Mouse (Mus musculus): ENCODE measurements around the gene Tmem243. TPM values are rescaled to one million over a fixed set of nuclear protein-coding genes. Genes with fewer than 3 reads are reported as not detected.

Gene Tmem243
- total RNA-seq (2022) = 10 to 100 TPM; 25.5 to 38.9 (median 31.9) TPM

DNA sequence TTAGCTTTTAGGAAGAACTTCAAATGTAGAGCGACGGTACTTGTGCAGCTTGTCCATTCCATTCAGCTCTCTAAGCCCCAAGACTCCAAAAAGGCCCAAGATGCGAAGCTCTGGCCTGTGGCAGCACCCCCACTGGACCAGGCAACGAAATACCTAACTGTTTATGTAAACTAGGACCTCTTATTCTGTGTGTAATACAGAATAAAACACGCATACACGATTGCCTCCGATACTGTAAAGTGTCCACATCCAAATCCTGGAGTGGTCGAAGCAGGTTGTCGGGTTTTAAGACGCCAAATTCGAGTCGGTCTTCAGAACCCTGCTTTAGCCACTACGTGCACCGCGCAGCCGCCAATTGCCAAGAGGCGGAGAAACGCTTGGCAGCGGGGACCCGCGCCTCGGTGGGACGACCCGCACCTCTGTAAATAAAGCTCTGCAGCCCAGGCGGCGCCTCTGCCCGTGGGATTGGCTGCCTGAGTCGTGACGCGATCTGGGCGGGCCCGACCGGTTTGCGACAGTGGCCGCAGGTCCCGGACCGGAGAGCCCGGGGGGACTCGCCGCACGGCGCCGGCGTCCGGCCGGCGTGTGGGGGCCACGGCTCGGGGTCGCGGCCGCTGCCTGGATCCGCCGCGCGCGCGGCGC lies at the start of gene Tmem243:
Gene Tmem243 (plus strand): TSS at position 462 of the 642 bp plus-strand sequence.
- DNase-seq = peak; percentile 93

DNA sequence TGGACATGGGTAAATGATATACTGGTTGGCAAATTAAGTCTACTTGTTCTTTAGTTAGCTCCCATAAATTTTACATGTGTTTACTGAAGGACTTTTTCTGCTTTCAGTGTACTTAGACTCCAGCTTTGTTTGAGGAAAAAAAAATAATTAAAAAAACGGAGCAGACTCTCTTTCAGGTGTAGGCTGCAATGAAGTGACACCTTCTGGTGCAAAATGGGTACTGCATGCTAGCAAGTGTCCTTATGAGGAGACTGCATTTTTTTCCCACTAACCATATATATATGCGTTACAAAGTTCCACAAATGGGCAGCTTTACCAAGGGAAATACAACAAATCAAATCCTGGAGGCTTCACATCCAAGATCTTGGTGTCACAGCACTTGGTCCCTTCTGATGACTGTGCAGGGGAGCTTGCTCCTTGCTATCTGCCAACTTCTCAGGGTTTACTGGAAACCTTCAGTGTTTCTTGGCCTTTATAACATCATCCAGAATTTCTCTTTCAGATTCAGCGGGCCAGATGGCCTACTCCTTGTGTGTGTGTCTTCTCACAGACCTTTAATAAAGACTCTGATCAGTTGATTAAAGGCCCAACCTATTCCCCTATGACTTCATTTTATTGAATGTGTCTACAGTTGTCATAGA lies 44.3 kb upstream of the Tmem243 start:
- DNase-seq = no peak

DNA sequence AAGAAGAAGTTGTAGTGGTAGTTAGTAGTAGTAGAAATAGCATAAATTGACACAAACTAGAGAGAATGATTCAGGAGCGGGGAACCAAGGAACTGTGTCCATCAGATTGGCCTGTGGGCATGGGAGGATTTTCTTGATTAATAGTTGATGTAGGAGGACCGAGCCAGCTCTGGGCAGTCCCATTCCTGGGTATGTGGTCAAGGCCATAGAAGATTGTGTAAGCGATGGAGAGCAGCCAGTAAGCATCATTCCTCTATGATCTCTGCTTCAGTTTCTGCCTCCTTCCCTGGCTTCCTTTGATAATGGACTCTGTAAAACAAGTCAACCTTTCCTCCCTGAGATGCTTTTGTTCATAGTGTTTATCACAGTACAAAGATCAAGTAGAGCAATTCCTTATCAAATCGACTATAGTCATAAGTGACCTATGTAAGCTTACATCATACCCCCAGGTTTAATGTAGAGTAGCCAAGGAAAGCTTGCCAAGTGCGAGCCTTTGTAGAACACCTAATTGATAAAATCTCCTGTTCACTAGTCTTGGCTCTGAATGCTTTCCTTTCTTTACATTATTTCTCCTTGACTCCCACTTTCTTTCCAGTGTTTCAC lies 43.1 kb upstream of the Tmem243 start:
- peak; percentile 72 for DNase-seq

DNA sequence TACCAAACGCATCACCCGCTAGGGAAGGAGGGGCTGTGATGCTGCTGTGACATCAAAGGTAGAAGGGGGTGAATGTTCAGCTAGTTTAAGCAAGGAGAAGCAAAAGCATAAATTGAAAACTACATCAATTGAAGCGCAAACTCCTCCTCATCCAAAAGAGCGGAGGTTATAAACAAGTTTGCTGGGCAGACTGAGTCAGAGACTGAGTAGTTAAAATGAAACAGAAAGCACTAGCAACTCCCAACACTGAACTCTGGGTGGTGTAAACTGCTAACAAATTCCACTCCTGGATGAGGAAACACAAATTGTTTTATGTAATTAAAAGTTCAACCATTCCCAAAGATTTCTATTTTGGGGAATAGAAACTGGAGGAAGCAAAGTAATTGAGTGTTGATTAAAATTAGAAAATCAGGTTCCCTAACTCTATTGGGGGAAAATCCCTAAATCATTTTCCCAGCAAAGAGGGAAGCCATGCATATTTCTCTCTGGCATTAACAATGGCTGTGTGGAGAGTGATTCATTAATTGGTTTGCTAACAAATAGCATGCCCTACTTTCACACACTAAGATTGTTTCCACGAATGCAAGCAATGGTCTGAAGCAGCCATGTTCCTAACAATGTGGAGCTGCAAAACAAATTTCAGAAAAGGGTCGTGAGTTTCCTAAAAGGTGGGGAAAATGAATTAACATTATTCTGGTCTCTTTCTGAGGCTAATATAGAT lies 41.0 kb upstream of the Tmem243 start:
- no peak for DNase-seq

DNA sequence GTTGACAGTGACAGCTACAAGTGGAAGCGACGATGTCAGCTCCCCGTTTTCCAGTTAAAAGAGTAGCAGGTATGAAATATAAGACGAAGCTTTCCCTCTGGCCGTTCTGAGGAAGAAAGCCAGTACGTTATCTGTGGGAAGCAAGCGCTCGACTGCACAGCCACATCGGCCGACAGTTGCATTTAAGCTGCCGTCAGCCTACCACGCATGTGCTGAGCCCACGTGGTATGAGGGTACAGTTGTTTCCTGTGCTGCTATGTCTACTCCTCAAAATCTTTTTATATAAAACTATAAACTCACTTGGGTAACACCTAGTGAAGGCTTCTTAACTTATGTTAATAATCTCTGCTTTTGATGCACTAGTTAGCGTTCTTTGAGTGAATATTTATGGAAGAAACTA lies 40.2 kb upstream of the Tmem243 start:
- DNase-seq = no peak

DNA sequence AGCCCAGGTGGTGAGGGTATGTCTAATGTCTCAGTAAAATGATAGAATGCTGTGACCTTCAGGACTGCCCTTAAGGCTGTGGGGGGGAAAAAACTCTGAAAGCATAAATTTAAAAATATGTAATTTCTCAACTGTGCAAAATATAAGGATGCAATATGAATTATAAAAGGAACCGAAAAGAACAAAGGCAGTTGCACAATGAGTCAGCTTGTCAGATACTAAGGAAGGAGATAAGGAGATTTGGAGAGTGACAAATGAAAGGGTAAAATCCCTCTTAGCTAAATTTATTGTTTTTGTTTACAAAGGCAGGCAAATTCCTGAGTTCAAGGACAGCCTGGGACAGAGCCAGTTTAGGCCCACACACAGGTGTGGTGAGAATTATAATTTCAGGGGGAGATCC lies 36.3 kb upstream of the Tmem243 start:
- DNase-seq = no peak

DNA sequence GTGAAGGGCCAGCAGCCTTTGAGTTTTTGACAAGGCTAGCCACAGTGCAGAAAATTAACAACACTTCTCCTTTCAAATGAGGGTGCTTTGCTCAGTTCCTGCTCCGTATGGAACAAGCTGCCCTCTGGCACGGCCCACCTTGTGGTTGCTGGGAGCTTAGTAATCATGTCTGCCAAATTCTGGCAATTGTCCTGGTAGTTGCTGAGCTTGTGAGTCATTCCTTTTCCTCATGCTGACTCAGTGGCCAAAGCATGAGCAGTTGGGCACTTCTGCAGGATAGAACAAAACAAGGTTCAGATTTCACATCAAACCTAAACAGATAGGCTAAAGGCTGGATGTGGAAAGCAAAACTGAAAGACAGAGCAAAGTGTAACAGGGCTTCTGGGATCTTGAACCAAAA lies 31.6 kb upstream of the Tmem243 start:
- DNase-seq = peak; percentile 78

DNA sequence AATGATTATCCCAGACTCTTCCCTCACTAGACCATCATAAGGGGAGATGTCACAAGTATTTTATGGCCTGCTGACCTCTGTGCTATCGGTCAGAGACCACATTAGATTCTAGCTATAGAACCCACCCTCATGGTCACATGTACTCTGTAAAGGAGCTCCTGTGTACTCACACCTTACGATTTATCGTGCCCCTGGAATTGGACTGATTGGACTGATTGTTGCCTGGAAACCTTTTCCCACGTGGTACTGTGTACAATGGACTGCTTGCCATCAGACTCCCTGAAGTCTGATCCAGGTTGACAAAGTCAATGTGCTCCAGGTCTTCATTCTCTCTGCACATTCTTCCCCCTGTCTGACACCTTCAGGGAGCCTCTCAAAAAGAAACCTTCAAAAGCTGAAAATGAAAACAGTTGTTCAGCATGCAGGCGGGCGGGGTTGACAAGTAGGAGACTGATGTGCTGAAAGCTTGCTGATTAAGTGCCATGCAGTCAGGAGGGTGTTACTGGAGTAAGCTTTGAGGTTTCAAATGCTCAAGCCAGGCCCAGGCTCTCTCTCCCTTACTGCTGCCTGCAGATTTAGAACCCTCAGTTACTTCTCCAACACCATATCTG lies 30.8 kb upstream of the Tmem243 start:
- no peak for DNase-seq

DNA sequence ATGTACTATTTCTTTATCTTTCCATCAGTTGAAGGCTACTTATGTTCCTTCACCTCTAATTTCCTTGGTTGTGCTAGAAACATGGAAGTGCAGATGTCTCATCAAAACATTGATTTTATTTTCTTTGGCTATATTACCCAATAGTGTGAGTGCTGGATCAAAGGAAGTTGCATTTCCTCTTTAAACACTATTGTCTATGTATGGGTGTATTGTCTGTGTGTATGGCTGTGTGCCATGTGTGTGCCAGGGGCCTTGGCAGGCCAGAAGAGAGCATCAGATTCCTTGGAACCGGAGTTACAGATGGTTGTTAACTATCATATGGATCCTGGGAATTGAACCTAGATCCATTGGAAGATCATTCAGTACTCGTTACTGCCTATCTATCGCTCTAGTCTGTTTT lies 29.1 kb upstream of the Tmem243 start:
- DNase-seq = no peak

DNA sequence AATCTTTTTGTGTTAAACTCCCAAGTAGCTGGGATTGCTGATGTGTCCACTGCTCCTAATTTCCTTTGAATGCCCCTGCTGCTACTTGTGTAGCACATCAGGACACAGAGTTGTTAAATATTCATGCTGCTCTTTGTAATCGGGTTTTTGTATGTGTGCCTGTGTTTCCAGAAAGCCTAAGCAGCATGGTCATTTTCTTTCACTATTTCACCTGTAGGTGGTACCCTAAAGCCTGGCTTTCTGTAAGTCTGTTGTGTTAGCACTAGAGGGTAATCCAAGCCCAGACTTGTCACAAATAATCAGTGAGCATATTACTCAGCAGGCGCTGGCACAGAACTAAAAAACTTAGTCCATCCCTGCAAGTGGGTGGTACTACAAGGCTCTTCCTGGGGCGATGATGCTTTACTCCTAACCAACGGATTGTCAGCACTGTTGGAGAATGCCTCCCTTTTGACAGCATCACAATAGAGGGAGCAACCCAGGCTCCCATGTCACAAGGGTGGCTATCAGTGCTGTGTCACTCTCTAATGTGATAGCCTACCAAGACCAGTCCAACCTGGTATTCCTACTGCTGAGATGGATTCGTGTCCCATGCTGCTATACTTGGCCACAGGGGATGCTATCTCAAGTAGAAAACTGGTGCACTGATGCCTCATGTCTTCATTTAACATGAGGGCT lies 27.2 kb upstream of the Tmem243 start:
- peak; percentile 22 for DNase-seq

DNA sequence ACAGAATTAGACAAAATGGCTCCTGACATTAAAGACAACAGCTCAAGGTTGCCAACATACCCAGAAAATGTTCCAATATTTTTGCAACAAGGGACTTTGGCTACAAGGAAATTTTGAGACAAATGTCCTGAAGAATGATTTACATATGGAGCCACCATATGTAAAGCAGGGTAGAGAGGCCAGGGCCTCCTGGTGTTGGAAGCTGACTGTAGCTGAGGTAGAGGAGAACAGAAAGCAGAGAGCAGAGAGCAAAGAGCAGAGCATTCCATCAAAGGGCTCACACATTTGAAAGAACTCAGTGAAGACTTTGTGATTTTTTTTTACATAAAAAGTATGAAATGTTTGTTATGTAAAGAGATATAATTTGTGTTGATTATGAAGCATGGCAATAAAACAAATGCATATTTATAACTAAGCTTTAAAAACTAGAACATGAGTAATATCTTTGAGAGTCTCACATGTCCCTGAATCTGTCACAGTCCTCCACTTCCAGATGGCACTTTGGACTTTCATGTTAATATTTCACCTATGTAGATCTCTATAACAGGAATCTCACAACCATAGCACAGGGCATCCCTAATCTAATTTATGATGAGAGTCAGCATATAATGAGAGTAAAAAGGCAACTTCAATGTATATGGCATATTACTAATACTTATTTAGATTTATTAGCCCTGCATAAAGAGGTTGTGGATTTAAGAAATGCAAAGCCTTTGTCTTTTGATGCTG lies 20.5 kb upstream of the Tmem243 start:
- no peak for DNase-seq

DNA sequence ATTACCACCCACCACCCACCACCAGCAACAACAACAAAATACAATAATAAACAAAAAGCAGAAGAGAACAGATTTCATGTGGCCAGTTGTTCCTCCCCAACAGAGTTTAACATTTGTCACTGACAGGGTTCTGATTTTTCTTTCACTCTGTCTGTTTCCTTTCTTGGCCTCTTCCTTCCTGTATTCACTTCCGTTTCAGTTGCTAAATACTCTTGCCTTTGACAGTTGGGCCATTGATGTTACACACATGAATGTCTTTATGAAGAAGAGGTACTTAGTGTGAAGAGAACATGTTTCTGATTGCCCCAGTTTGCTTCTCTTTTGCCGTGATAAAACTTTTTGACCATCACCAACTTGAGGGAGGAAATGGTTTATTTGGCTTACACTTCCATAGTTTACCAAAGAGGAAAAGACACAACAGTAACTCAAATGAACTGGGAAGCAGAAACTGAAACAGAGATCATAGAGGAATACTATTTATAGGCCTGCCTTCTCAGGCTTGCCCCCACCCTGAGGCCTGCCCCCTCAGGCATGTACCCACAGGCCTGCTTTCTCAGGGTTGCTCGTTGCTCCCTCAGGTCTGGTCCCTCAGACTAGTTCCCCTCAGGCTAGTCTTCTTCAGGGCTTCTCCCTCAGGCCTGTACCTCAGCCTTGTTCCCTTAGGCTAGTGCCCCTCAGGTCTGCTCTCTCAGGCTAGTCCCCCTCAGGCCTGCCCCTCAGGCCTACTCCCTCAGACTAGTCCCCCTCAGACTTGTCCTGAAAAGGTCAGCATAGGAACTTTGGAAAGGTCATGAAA lies 13.3 kb upstream of the Tmem243 start:
- DNase-seq = no peak

DNA sequence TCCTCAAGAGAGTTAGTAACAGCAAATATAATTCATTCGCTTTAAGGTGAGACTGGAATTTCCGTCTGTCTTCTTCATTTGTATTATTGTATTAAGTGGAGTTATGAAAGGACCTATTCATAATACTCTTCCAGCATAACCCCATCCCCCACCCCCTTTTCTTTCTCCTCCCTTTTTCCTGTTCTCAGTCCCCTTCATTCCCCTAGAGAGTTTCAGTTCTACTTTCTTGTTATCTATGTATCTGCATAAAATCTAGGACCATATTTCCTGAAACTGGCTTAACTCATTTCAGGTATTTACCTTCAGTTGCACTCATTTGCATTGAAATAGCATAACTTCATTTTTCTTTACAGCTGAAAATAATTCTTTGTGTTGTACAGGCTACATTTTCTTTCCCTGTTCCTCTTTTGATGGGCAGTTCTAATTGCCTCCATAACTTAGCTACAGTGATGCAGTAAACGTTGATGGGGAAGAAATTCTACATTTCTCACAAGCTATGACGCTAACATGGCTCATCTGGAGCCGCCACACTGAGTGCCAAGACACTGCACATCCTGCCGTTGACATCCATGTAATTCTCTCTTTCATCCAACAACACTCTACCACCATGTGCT lies 9.9 kb upstream of the Tmem243 start:
- no peak for DNase-seq

DNA sequence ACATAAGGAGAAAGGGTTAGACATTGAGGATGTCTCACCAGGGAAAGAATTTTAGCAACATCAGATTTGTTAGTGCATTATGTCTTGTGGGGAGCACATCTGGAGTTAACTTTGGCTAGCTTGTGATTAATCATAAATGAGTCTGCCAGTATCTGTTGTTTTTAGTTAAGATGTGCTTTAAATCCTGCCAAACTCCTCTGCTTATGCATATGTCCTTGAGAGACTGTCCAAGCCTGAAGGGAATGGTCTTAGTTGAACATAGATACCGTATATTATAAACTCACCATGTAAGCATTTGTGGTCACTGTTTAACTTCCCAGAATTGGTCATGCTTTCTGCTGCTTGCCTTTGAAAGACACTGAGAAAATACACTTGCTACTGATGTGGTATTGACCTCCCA lies 7.8 kb upstream of the Tmem243 start:
- no peak for DNase-seq

DNA sequence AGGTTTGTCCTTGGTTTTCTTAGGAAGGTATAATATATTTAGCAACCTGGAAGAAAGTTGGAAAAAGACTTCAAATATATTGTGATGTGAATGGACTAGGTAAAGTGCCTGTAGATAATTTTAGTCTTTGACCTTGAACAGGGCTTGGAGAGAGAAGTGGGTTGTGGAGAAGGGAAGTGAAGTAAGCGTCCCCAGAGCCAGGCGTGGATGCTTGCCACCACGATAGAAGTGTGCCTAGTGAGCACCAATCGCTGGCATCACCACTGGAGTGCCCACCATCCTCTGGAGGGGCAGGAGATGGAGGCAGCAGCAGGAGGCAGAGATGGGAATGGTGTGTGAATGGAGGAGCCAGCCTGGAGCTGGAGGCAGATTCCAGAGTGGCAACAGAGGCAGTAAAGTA lies 7.0 kb upstream of the Tmem243 start:
- DNase-seq = no peak

DNA sequence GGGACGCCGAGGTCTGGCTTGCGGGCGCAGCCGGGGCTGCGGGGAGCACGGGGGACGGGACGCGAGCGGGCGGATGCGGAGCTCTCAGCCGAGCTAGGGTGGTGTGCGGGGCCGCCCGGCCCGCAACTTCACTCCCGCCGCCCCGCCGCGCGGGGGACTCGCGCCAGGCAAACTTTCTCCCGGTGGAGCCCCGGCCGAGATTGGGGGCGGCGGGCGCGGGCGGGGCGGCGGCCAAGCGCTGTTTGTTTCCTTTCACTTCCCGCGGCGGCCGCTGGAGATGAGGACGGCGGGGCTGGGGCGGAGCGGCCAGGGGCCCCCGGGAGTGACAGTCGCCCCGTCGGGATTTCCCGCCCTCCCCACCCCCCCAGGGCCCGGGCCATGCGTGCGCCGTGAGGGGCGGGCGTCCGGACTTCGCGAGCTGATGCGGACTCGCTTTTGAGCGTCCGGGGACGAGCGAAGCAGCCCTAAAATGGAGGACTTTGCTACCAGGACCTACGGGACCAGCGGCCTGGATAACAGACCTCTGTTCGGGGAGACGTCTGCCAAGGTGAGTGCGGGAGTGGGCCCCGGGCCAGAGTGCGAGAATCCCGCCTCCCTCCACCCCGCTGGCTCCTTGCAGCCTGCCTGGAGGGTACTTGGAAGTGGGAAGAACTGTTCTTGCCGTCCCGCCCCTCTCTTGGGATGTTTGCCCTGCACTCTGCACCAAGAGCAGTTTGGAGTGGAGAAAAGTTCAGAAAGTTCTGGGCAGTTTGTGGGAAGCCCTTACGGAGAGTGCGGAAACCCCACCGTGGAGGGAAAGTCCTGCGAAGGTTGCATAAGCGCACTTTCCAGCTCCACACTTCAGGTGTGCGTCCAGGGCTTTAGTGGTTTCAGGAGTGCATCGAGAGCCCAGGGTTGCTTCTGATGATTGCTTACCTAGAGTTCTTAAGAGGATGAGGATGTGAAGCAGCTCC lies 657 bp downstream of the Tmem243 start:
- peak; percentile 38 for DNase-seq

DNA sequence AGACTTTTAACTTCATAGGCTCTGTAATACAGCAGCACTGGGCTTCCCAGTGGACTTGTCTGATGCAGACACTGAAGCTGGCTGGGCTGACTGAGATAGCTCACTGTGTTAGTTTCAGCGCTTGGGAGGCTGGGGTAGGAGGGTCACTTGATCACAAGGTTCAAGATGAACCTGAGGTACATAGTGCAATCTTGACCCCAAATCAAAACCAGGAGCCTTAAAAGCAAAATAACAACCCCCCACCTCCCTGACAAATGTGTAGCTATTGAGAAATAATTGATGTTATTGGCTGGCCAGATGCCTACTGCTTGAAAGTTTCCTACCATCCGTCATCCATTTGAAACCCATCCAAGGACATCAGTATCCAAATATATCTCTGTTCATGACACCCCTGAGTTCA lies 2.2 kb downstream of the Tmem243 start:
- DNase-seq = peak; percentile 29

DNA sequence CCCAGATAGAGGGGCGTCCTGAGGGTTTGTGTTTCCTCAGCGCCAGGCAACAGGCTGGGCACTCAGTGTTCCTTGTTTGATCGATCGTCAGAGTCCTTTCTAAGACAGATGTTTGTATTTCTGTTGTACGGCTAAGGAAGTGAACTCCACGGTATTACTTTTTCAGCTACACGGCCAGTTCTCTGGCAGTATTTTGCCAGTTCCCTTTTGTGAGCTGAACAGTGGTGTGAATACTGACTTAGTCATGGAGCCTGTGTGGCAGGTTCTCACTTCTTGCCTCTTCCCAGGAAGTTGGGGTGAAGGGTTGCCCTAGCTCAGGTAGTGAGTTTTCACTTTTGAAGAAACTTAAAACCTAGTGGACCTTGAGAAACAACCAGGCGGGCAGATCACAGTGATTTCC lies 3.5 kb downstream of the Tmem243 start:
- DNase-seq = no peak

DNA sequence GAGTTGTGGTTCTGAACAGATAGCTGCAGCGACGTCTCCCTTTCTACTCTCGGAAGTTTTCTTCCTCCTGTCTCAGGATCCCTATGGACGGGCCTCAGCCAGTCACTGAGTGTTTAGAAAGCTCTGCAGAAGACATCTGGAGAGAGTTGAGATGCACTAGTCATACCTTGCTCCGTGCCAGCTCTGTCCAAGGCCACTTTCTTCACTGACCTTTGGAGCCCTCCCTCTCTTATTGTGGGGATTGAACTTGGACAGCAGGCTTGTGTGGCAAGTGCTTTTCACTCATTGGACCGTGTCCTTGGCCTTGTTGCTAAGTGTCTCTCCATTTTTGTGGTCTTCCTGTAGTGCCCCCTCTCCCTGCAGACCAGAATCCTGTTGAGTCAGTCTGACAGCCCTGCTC lies 6.3 kb downstream of the Tmem243 start:
- DNase-seq = peak; percentile 79
